Mouse (Mus musculus) forebrain, postnatal 0 days (tissue): Measurements from ENCODE around the gene Vmn2r89. TPM values are rescaled to one million over a fixed set of nuclear protein-coding genes. Genes with fewer than 3 reads are reported as not detected.
"Not testable (repeated sequence)": the region's sequence is repeated elsewhere in the genome, so short reads cannot be mapped to it uniquely, and the experiment has no call there.

ENCODE experiments used
- ATAC-seq: fragments of 200-750 bp; cut with Nextera tagmentation; 2 replicates; pipeline ENCODE4 v1.8.0; 2017; ENCODE audit warnings: mild to moderate bottlenecking, moderate library complexity
- DNase-seq: peaks from one replicate; pipeline ENCODE4 v3.0.0-alpha.2; 2015
- H3K27ac ChIP-seq: fragments of 300-500 bp; sonication (generic); 2 replicates; pipeline ENCODE4 v1.5.1; 2014; ENCODE audit warnings: low read depth, mild to moderate bottlenecking, antibody characterized with exemption, low read length, moderate library complexity, mixed read lengths
- H3K27me3 ChIP-seq: fragments of 300-500 bp; sonication (generic); 2 replicates; pipeline ENCODE4 v1.6.1; 2014; ENCODE audit warnings: mild to moderate bottlenecking, low read length, mixed read lengths; ENCODE audit not compliant: insufficient read depth
- H3K36me3 ChIP-seq: fragments of 300-500 bp; sonication (generic); 2 replicates; pipeline ENCODE4 v1.6.1; 2014; ENCODE audit warnings: mild to moderate bottlenecking, moderate library complexity; ENCODE audit not compliant: insufficient read depth
- H3K4me1 ChIP-seq: fragments of 300-500 bp; sonication (generic); 2 replicates; pipeline ENCODE4 v1.6.1; 2014; ENCODE audit warnings: antibody characterized with exemption; ENCODE audit not compliant: insufficient read depth
- H3K4me2 ChIP-seq: fragments of 300-500 bp; sonication (generic); 2 replicates; pipeline ENCODE4 v1.6.1; 2014; ENCODE audit warnings: low read depth, mild to moderate bottlenecking, moderate library complexity
- H3K4me3 ChIP-seq: fragments of 300-500 bp; sonication (generic); 2 replicates; pipeline ENCODE4 v1.5.1; 2014; ENCODE audit warnings: low read depth, low read length, mixed read lengths
- H3K9ac ChIP-seq: fragments of 300-500 bp; sonication (generic); 2 replicates; pipeline ENCODE4 v1.6.1; 2014; ENCODE audit warnings: mild to moderate bottlenecking
- H3K9me3 ChIP-seq: fragments of 300-500 bp; sonication (generic); 2 replicates; pipeline ENCODE4 v1.6.1; 2016; ENCODE audit warnings: low read length
- CTCF ChIP-seq: sonication (generic); IDR thresholded peaks from 2 replicates; pipeline ENCODE4 v1.5.1; 2016; ENCODE audit warnings: antibody characterized with exemption, control low read depth, low read depth
- WGBS: fragments of 180-500 bp; shearing (Covaris S2); extraction: QIAGEN DNeasy Blood & Tissue Kit; methylation state at CpG from one replicate; pipeline ENCODE4 v1.1.7; 2014; 5-methylcytosine and 5-hydroxymethylcytosine counted together
- polyA plus RNA-seq: library from polyadenylated mRNA; unstranded; fragments of >200 nt; fragmentation: Nextera tagmentation; extraction: Ambion mirVana; gene quantifications from 2 replicates; pipeline ENCODE4 v1.2.1, GENCODE M21; 2015
- total RNA-seq: library from RNA; depleted of rRNA; stranded (reverse); fragments of >200 nt; gene quantifications from 2 replicates; pipeline ENCODE4 v1.2.3, GENCODE M21; 2014; rRNA removed

Vmn2r89 gene
- not detected in 2 replicates for total RNA-seq
- polyA plus RNA-seq: not detected in 2 replicates

- not testable (repeated sequence) for H3K27me3 ChIP-seq, H3K4me2 ChIP-seq, ATAC-seq, DNase-seq, H3K36me3 ChIP-seq, H3K9me3 ChIP-seq, H3K27ac ChIP-seq, H3K4me1 ChIP-seq, H3K9ac ChIP-seq, H3K4me3 ChIP-seq
- WGBS: 80% methylated on average over 2 of the region's 2 CpGs
Observed at GRCm38 (mm10) chr14:51451557-51451956, at the start of gene Vmn2r89. TSS of gene Vmn2r89 (plus strand) at chr14:51451857.

- ATAC-seq (no peak), DNase-seq (no peak)
- Histone ChIP-seq H3K4me1 (no peaks in the 10 kb centered on the region), H3K4me3 (no peak within 1 kb of the TSS), H3K9me3 (no peaks in the 10 kb centered on the region), H3K27me3 (no peaks in the 10 kb centered on the region), H3K9ac (no peak within 1 kb of the TSS), H3K4me2 (no peak within 1 kb of the TSS), H3K36me3 (no peaks in the 10 kb centered on the region), H3K27ac (no peak within 1 kb of the TSS)
- TF ChIP-seq CTCF: no peak
- WGBS: 92% methylated on average over 1 of the region's 1 CpGs
Observed at GRCm38 (mm10) chr14:51410520-51410919, 41.1 kb upstream of the Vmn2r89 start, which contains the start of gene Vmn2r88. TSS of gene Vmn2r88 (plus strand) at chr14:51410820.

- TF ChIP-seq CTCF: no peak
- ATAC-seq (no peak), DNase-seq (no peak)
- Histone ChIP-seq H3K4me2 (no peak overlapping the region), H3K4me1 (no peaks in the 10 kb centered on the region), H3K27me3 (no peaks in the 10 kb centered on the region), H3K9ac (no peak overlapping the region), H3K27ac (no peak overlapping the region), H3K4me3 (no peak overlapping the region), H3K9me3 (no peaks in the 10 kb centered on the region), H3K36me3 (no peaks in the 10 kb centered on the region)
- WGBS: 63% methylated on average over 2 of the region's 2 CpGs
Observed at GRCm38 (mm10) chr14:51423885-51424284, 27.8 kb upstream of the Vmn2r89 start.

GRCm38 (mm10) chr14:51430138-51430537 lies 21.5 kb upstream of the Vmn2r89 start:
- H3K27me3 ChIP-seq, ATAC-seq, DNase-seq, H3K36me3 ChIP-seq, H3K4me3 ChIP-seq, H3K4me1 ChIP-seq, H3K9ac ChIP-seq, H3K9me3 ChIP-seq, H3K27ac ChIP-seq, H3K4me2 ChIP-seq: not testable (repeated sequence)

GRCm38 (mm10) chr14:51434546-51434945 lies 17.1 kb upstream of the Vmn2r89 start:
- Histone ChIP-seq H3K4me2 (no peak overlapping the region), H3K27ac (no peak overlapping the region), H3K4me1 (no peaks in the 10 kb centered on the region), H3K27me3 (no peaks in the 10 kb centered on the region), H3K4me3 (no peak overlapping the region), H3K9me3 (0 out of 2 replicates have a peak, but pooled peaks cover 5% of the 10 kb centered on the region), H3K36me3 (no peaks in the 10 kb centered on the region), H3K9ac (no peak overlapping the region)
- no peak for TF ChIP-seq CTCF
- ATAC-seq (no peak), DNase-seq (no peak)
- WGBS: 97% methylated on average over 16 of the region's 16 CpGs

- no peak overlapping the region for H3K4me2 ChIP-seq
- no peak overlapping the region for H3K27ac ChIP-seq
- no peak for ATAC-seq
- 97% methylated on average over 26 of the region's 26 CpGs for WGBS
- TF ChIP-seq CTCF: no peak
- no peaks in the 10 kb centered on the region for H3K36me3 ChIP-seq
- H3K9ac ChIP-seq: no peak overlapping the region
- no peaks in the 10 kb centered on the region for H3K27me3 ChIP-seq
- no peak overlapping the region for H3K4me3 ChIP-seq
- H3K4me1 ChIP-seq: no peaks in the 10 kb centered on the region
- DNase-seq: no peak
- 0 out of 2 replicates have a peak, but pooled peaks cover 5% of the 10 kb centered on the region for H3K9me3 ChIP-seq
Observed at GRCm38 (mm10) chr14:51435020-51435419, 16.6 kb upstream of the Vmn2r89 start.

- no peak for TF ChIP-seq CTCF
- H3K4me3 ChIP-seq: no peak overlapping the region
- no peak overlapping the region for H3K27ac ChIP-seq
- ATAC-seq (no peak), DNase-seq (no peak)
- H3K4me1 ChIP-seq: no peaks in the 10 kb centered on the region
- H3K4me2 ChIP-seq: no peak overlapping the region
- no peak overlapping the region for H3K9ac ChIP-seq
- H3K36me3 ChIP-seq: no peaks in the 10 kb centered on the region
- WGBS: 82% methylated on average over 4 of the region's 4 CpGs
- H3K9me3 ChIP-seq: 0 out of 2 replicates have a peak, but pooled peaks cover 5% of the 10 kb centered on the region
- H3K27me3 ChIP-seq: no peaks in the 10 kb centered on the region
Observed at GRCm38 (mm10) chr14:51438955-51439354, 12.7 kb upstream of the Vmn2r89 start.

GRCm38 (mm10) chr14:51480278-51480677 lies 28.6 kb downstream of the Vmn2r89 start:
- H3K4me2 ChIP-seq, H3K4me3 ChIP-seq, H3K36me3 ChIP-seq, H3K9me3 ChIP-seq, H3K4me1 ChIP-seq, H3K27ac ChIP-seq, H3K9ac ChIP-seq, ATAC-seq, H3K27me3 ChIP-seq, DNase-seq: not testable (repeated sequence)
- WGBS: 89% methylated on average over 10 of the region's 10 CpGs

- H3K4me3 ChIP-seq, H3K4me2 ChIP-seq, H3K27ac ChIP-seq, H3K9ac ChIP-seq, H3K27me3 ChIP-seq, H3K9me3 ChIP-seq, H3K36me3 ChIP-seq, H3K4me1 ChIP-seq, DNase-seq, ATAC-seq: not testable (repeated sequence)
- whole genome bisulfite sequencing: 91% methylated on average over 12 of the region's 12 CpGs
Observed at GRCm38 (mm10) chr14:51481332-51482015, 29.8 kb downstream of the Vmn2r89 start.
